Mouse (Mus musculus) myocyte (in vitro differentiated cells): Measurements from ENCODE around the gene Gm28308. TPM values are rescaled to one million over a fixed set of nuclear protein-coding genes. Genes with fewer than 3 reads are reported as not detected.

Source experiments
- H3K27me3 ChIP-seq: one replicate; pipeline ENCODE4 v1.6.1; 2011; ENCODE audit not compliant: control insufficient read depth, insufficient read depth, insufficient read length
- H3K36me3 ChIP-seq: one replicate; pipeline ENCODE4 v1.6.1; 2011; ENCODE audit not compliant: control insufficient read depth, insufficient read depth
- H3K4me2 ChIP-seq: one replicate; pipeline ENCODE4 v1.6.1; 2011; ENCODE audit warnings: low read depth, control low read depth
- H3K4me3 ChIP-seq: one replicate; pipeline ENCODE4 v1.5.1; 2011; ENCODE audit warnings: mild to moderate bottlenecking, control low read depth, moderate library complexity
- H3K79me2 ChIP-seq: one replicate; pipeline ENCODE4 v1.6.1; 2011; ENCODE audit not compliant: control insufficient read depth, insufficient read depth
- H3ac ChIP-seq: one replicate; pipeline ENCODE4 v1.6.1; 2011; ENCODE audit not compliant: control insufficient read depth, insufficient read length
- CEBPB ChIP-seq: IDR thresholded peaks from 2 replicates; pipeline ENCODE4 v1.6.1; 2011; ENCODE audit warnings: mild to moderate bottlenecking, moderate library complexity; ENCODE audit not compliant: poor library complexity, insufficient read depth, severe bottlenecking
- E2F4 ChIP-seq: IDR thresholded peaks from one replicate; pipeline ENCODE4 v1.6.1; 2011; ENCODE audit warnings: mild to moderate bottlenecking, control low read depth, moderate library complexity; ENCODE audit not compliant: insufficient read depth
- MAX ChIP-seq: IDR thresholded peaks from one replicate; pipeline ENCODE4 v1.6.1; 2011; ENCODE audit warnings: low read depth, mild to moderate bottlenecking, control low read depth
- MYOD1 ChIP-seq, 3 experiments: IDR thresholded peaks; one replicate each; pipeline ENCODE4 v1.6.1; 2011; ENCODE audit warnings: control low read depth in 2 of 3, low read depth in 2 of 3, mild to moderate bottlenecking in 2 of 3, moderate library complexity in 1 of 3; ENCODE audit not compliant: insufficient read length in 2 of 3, control insufficient read depth in 1 of 3
- MYOG ChIP-seq, 3 experiments: IDR thresholded peaks; one replicate each; pipeline ENCODE4 v1.6.1; 2011; ENCODE audit warnings: control low read depth in 2 of 3, low read depth in 2 of 3, mild to moderate bottlenecking in 2 of 3; ENCODE audit not compliant: insufficient read length in 2 of 3, control insufficient read depth in 1 of 3, insufficient read depth in 1 of 3
- POLR2A ChIP-seq: IDR thresholded peaks from one replicate; pipeline ENCODE4 v1.6.1; 2011; ENCODE audit warnings: low read depth, mild to moderate bottlenecking, control low read depth, moderate library complexity; ENCODE audit not compliant: insufficient read length
- POLR2AphosphoS2 ChIP-seq: IDR thresholded peaks from one replicate; pipeline ENCODE4 v1.6.1; 2011; ENCODE audit warnings: low read depth, control low read depth; ENCODE audit not compliant: insufficient read length
- REST ChIP-seq: IDR thresholded peaks from one replicate; pipeline ENCODE4 v1.6.1; 2011; ENCODE audit warnings: mild to moderate bottlenecking, control low read depth, moderate library complexity; ENCODE audit not compliant: insufficient read depth, insufficient read length
- SRF ChIP-seq: IDR thresholded peaks from one replicate; pipeline ENCODE4 v1.6.1; 2011; ENCODE audit warnings: low read depth; ENCODE audit not compliant: control insufficient read depth, insufficient read length
- TCF12 ChIP-seq: IDR thresholded peaks from one replicate; pipeline ENCODE4 v1.6.1; 2011; ENCODE audit warnings: mild to moderate bottlenecking, control low read depth; ENCODE audit not compliant: poor library complexity, insufficient read depth, severe bottlenecking
- TCF3 ChIP-seq: IDR thresholded peaks from one replicate; pipeline ENCODE4 v1.6.1; 2011; ENCODE audit warnings: low read depth, control low read depth; ENCODE audit not compliant: insufficient read length
- USF1 ChIP-seq: IDR thresholded peaks from one replicate; pipeline ENCODE4 v1.6.1; 2011; ENCODE audit warnings: low read depth, mild to moderate bottlenecking, control low read depth, moderate library complexity
- polyA plus RNA-seq: library from polyadenylated mRNA; unstranded; fragments of >200 nt; fragmentation: generic; extraction: Trizol; gene quantifications from one replicate; pipeline ENCODE4 v1.2.1, GENCODE M21; 2012; ENCODE audit warnings: missing spikeins

Gene Gm28308
- polyA plus RNA-seq, 1 experiment = 0.52 TPM

- TF ChIP-seq MAX (no peak), POLR2A (peak; percentile 54), TCF3 (no peak), SRF (no peak), CEBPB (no peak), E2F4 (peak; percentile 59), TCF12 (no peak), USF1 (peak; percentile 93), MYOG (IDR thresholded peaks at IDR 0.05; ENCODE audit: control insufficient read depth in 1 of 3, insufficient read depth in 1 of 3, insufficient read length in 2 of 3, low read depth in 2 of 3) (no peak), REST (no peak), MYOD1 (IDR thresholded peaks at IDR 0.05; ENCODE audit: control insufficient read depth in 1 of 3, insufficient read length in 2 of 3, low read depth in 2 of 3) (no peak), POLR2AphosphoS2 (peak; percentile 57)
- H3K27me3 ChIP-seq = no peaks in the 10 kb centered on the region
- H3K36me3 ChIP-seq = no peaks in the 10 kb centered on the region
- peaks cover 4% of the 10 kb centered on the region for H3K79me2 ChIP-seq
- peak overlapping the region; percentile 84 for H3K4me2 ChIP-seq
- peak overlapping the region; percentile 47 for H3K4me3 ChIP-seq
- H3ac ChIP-seq = peak overlapping the region; percentile 0
These were observed 21.1 kb downstream of the Gm28308 start for GRCm38 (mm10) chr6:52191860-52192550.

GRCm38 (mm10) chr6:52190906-52191810, 22.0 kb downstream of the Gm28308 start, which contains the start of gene Hoxa4:
Hoxa4 (minus strand) TSS chr6:52191753.
- H3K4me2 ChIP-seq = peak within 1 kb of the TSS; percentile 84
- H3K27me3 ChIP-seq = no peaks in the 10 kb centered on the region

GRCm38 (mm10) chr6:52190410-52190809, 22.7 kb downstream of the Gm28308 start:
- peak overlapping the region; percentile 12 for H3K4me2 ChIP-seq
- no peak overlapping the region for H3ac ChIP-seq
- H3K79me2 ChIP-seq = peaks cover 4% of the 10 kb centered on the region
- H3K27me3 ChIP-seq = no peaks in the 10 kb centered on the region
- no peak overlapping the region for H3K4me3 ChIP-seq
- H3K36me3 ChIP-seq = no peaks in the 10 kb centered on the region
- TF ChIP-seq POLR2A (no peak), TCF3 (no peak), E2F4 (no peak), MYOG (IDR thresholded peaks at IDR 0.05; ENCODE audit: control insufficient read depth in 1 of 3, insufficient read depth in 1 of 3, insufficient read length in 2 of 3, low read depth in 2 of 3) (no peak), POLR2AphosphoS2 (no peak), MYOD1 (IDR thresholded peaks at IDR 0.05; ENCODE audit: control insufficient read depth in 1 of 3, insufficient read length in 2 of 3, low read depth in 2 of 3) (no peak), USF1 (no peak), SRF (no peak), REST (no peak)

More at GRCm38 (mm10) chr6:52190906-52191810, 22.0 kb downstream of the Gm28308 start, which contains the start of gene Hoxa4:
- H3K36me3 ChIP-seq = no peaks in the 10 kb centered on the region
- H3ac ChIP-seq = peak within 1 kb of the TSS; percentile 0
- peak within 1 kb of the TSS; percentile 47 for H3K4me3 ChIP-seq
- H3K79me2 ChIP-seq = peaks cover 4% of the 10 kb centered on the region
- TF ChIP-seq MYOG (IDR thresholded peaks at IDR 0.05; ENCODE audit: control insufficient read depth in 1 of 3, insufficient read depth in 1 of 3, insufficient read length in 2 of 3, low read depth in 2 of 3) (no peak), TCF3 (no peak), CEBPB (no peak), SRF (no peak), MYOD1 (IDR thresholded peaks at IDR 0.05; ENCODE audit: control insufficient read depth in 1 of 3, insufficient read length in 2 of 3, low read depth in 2 of 3) (no peak), MAX (no peak), REST (no peak), USF1 (no peak)

- no peak overlapping the region for H3ac ChIP-seq
- no peak overlapping the region for H3K4me3 ChIP-seq
- TF ChIP-seq POLR2A (no peak), SRF (no peak), TCF3 (no peak), CEBPB (no peak), E2F4 (no peak), MYOG (IDR thresholded peaks at IDR 0.05; ENCODE audit: control insufficient read depth in 1 of 3, insufficient read depth in 1 of 3, insufficient read length in 2 of 3, low read depth in 2 of 3) (no peak)
- peaks cover 4% of the 10 kb centered on the region for H3K79me2 ChIP-seq
- no peak overlapping the region for H3K4me2 ChIP-seq
- no peaks in the 10 kb centered on the region for H3K27me3 ChIP-seq
- H3K36me3 ChIP-seq = no peaks in the 10 kb centered on the region
These were observed 23.2 kb downstream of the Gm28308 start for GRCm38 (mm10) chr6:52189909-52190308.
